Mouse (Mus musculus) layer of hippocampus, postnatal 36 days (tissue): ENCODE data around the gene Cpne5. TPM values are rescaled to one million over a fixed set of nuclear protein-coding genes. Genes with fewer than 3 reads are reported as not detected.

Experiments
- DNase-seq, 2 experiments: peaks; one replicate each; pipeline ENCODE4 v3.0.0; 2022
- total RNA-seq, 2 experiments: library from RNA; stranded (reverse); gene quantifications; 2 replicates each; pipeline ENCODE4 v1.2.3; 2021

Gene Cpne5
- total RNA-seq, 2 experiments from 2014 or later, result 30.4 to 31.7 TPM

DNA sequence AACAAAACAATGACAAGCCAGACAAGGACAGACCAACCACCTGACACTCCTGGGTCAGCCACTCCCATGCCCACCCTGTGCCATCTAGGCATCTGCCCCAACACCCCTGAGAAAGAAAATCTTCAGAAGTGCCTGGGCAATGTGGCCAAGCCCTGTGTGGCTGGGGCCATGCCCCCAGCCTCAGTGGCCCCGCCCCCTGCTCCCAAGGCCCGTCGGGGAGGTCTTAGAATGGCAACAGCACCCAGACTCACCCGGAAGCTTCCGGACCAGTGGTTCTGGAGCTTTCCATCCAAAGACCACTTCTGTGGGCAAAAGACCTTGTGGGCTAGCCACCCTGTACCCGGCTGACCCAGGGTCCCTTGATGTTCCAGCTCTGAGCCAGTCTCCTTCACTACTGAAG, 35.4 kb downstream of the Cpne5 start:
- DNase-seq, result no peak

DNA sequence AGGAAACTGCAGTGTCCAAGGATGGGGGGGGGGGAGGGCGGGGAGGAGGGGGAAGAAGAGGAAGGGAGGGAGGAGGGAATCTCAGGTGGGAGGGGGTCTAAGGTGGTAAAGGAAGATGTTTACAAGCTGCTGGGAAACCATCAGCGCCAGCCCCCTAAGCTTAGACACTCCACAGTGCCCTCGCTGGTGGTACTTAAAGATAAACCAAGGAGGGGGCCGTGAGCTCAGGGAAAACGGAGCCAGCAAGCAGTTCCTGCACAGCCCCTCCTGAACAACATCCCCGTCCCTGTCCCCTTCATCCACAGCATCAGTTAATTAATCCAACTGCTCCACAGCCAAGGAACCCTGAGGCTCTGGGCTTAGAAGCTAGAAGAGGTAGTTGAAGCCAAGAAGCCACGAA, 38.1 kb downstream of the Cpne5 start:
- DNase-seq, result no peak

DNA sequence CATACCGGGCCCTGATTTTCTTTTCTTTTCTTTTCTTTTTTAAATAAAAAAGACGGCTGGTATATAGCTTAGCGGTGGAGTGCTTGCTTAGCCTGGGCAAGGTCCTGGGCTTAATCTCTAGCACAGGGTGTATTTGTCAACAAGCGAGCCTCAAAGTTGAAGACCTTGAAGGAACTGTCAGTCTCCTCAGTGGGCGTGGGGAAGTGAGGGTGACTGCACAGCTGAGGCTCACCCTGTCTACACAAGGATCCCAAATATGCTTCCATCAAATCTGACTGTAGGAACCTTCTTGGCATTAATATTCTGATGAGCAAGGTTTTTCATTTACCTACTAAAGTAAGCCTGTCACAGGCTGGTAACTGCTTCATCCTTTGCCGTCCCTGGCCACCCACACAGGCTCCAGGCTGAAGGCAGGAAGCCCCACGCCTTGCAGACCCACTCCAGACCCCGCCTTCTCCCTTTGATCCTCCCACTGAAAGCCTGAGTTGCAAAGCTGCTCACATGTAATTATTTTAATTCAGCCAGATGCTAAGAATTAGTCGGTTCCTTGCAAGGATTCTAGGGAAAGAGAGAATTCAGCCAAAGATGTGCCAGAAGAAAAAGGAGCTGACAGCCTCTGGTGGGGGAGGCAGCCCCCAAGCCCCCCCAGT, 38.7 kb downstream of the Cpne5 start:
- DNase-seq, result peak; percentile 17 to 25

DNA sequence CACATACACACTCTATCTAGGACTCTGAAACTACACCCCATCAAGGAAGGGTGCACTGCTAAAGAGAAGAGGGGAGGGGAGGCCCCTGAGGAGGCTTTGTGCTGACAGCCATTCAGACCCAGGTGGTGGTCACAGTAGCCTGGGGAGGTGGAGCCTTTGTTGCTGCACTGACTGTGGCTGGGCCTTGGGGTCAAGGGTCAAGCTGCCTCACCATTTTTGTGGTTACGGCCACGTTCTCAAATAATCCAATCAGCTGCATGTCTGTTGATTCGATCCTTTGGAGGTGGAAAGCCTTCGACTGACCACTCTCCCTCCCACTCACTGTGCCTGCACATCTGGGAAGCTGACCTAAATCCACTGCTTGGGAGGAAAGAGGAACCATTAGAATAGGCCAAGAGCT, 42.4 kb downstream of the Cpne5 start:
- no peak for DNase-seq

DNA sequence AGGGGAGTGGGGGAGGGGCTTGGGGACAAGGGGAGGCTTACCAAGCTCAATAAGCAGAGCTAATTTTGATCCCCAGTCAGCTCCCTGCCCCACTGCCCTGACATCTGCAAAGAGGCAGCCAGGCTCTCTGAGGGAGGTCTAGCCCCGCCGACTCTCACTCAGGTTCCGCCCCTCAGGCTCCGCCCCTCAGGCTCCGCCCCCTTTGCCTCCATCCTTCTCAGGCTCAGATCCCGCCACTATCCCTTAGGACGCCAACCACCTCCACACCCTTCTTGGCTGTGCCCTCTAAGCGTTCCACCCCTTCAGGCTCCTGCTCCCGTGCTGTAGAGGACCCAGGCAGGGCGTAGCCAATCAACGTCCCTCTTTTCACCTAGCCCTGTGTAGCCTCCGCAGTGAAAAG, 49.0 kb downstream of the Cpne5 start:
- DNase-seq, result no peak

DNA sequence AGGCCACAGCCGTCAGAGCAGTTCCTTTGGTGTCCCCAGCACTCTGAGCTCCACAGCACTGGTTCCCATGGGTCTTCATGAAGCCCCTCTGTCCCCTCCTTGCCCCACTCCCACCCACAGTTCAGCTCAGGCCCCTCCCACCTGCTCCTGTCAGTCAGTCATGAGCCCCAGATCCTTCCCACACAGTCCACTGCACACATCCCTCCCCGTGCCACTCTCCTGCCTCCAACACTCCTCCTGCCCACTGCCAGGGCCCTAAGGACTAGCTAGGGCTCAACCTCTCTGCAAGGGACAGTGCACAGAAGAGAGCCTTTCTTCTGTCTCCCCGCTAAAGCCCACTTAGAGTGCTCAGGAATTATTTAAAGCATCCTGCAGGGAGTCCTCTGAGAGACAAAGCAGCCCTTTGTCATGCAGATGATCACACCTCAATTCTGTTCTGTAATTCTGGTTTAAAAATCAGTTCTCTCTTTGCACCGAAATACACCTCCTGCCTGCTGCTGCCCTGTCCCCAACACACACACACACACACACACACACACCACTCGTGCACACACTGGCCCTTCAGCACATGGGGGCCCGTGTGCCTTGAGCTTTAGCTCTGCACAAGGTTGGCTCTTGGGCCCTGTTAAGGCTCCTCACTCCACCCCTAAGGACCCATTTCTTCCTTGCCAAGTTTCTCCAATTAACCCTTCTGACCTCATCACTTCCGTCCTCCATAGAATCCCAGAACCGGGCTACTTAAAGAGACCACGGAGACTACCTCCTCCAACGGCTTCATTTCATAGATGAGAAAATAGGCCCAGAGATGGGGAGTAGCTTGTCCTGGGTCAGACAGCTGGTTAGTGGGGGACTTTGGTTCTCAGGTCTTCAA, 50.7 kb downstream of the Cpne5 start:
- no peak for DNase-seq

DNA sequence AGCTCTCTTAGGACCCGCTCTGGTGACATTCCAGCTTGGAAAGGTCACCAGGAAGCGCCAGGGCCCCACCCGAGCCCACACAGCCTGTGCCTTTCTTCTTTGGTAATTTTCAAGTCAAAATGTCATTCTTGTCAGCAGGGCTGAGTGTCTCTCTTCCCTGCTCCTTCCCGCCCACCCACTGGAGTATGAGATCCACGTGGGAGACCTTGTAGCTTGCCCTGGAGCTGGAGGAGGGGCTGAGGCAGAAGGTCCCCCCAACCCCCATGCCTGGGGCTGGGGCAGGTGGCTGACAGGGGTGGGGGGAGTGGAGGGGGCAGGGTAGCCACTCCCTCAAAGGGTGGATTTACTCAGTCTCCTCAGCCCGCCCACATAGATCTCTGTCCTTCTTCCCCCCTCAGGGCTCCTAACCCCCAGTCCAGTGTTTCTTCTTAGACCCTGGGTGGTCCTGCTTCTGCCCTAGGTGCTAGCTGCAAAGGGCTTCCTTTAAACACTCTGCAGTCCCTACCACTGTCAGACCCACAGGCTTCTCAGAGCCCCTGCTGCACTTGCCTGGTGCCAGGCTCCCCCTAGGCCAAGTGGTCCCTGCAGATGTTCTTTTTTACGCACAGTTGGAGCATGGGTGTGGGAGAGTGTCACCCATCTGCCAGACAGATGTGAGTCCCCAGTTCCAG, 52.5 kb downstream of the Cpne5 start:
- DNase-seq, result no peak

DNA sequence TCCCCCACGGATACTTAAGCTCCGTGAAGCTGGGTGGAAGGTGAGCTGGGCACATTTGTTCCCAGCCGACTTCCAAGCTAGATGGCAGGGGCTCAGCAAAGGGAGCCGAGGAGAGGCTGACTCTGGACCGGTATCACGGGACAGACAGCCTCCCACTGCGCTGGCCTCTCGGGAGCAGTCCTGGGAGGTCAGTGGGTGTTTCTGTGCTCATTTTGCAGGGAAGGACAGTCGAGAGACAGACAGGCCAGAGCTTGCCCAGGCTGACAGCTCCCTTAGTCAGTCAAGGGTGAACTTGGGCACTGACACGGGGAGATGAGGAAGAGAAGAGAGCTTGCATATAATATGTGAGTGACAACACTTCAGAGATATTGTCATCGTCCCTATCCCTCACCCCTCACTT, 54.8 kb downstream of the Cpne5 start:
- DNase-seq, result no peak

DNA sequence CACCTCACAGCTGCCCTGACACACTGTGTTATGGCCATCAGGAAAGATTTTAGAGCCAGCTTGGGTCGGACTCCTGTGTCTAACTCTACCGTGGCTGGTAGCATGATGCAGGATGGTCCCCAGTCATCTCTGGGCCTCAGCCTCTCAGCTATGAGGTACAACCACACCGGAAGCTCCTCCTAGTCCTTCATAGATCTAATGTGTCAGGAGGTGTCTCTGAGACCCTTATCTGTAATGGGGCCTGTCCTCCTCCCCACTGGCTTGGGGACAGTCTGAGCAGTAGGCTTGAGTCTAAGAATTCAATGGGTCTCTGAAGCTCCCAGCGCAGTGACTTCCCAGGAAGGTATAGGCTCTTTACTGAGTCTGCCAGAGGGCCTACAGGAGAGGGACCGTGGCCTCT, 56.2 kb downstream of the Cpne5 start:
- no peak for DNase-seq

DNA sequence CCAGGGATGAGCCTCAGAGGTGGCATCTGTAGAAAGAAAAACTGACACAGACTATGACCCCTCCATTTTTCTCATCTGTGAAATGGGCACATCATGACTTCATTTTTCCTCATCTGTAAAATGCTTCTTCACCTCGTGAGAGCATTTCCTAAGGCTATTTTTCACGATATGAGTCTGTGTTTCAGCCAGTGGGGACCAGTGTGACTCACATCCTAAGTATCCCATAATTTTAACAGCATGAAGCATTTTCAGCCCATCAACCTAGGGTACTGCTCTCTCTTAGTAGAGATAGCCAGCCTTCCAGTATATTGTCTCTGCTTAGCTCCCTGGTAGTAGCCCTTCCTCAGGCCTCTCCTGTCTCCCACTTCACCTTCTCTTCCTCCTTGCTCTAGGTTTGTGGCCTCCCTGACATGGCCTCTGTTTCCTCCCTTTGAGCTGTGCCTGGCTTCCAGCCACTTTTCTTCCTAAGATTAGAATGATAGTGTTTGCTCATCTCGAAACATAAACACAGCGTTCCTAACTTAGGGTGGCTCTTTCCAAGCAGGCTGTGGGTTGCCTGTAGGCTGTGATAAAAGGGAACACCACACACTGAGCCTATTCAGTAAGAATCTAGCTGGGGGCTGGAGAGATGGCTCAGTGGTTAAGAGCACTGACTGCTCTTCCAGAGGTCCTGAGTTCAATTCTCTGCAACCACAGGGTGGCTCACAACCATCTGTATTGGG, 57.4 kb downstream of the Cpne5 start:
- no peak for DNase-seq

DNA sequence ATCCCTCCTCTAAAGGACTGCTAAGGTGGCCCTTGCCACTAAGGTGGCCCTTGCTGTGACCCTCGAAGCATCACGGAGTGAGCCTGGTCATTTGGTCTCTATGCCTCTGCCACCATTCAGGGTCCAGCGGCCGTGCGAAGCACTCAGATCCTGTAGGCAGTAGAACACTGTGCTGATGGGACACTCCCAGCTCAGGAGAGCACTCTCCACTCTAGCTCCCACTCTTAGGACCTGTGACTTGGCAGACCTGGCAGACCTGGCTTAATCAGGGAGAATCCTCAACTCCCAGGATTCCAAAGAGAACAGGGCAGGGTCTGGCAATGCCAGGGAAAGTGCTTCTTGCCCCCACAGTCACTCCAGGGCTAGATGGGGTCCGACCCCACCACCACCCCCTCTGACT, 58.0 kb downstream of the Cpne5 start:
- no peak for DNase-seq

DNA sequence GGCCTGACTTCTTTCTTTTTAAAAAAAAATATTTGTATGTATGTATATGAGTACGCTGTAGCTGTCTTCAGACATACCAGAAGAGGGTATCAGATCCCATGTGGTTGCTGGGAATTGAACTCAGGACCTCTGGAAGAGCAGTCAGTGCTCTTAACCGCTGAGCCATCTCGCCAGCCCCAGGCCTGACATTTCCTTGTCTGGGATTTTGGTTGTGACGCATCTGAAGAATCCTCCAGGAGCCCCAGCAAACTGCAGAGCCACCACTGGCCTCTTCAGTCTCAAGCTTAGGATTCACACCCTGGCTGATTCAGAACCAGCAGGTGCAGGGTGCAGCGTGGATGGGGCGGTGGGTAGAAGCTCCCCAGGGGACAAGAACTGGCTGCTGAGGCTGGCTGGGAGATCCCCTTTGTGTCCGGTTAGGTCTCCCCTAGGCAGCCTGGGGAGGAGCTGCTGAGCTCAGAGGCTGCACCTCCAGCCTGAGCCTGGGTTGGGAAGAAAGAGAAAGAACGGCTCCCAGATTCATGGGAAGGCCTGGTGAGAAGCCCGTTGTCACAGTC, 59.4 kb downstream of the Cpne5 start:
- DNase-seq, result no peak

DNA sequence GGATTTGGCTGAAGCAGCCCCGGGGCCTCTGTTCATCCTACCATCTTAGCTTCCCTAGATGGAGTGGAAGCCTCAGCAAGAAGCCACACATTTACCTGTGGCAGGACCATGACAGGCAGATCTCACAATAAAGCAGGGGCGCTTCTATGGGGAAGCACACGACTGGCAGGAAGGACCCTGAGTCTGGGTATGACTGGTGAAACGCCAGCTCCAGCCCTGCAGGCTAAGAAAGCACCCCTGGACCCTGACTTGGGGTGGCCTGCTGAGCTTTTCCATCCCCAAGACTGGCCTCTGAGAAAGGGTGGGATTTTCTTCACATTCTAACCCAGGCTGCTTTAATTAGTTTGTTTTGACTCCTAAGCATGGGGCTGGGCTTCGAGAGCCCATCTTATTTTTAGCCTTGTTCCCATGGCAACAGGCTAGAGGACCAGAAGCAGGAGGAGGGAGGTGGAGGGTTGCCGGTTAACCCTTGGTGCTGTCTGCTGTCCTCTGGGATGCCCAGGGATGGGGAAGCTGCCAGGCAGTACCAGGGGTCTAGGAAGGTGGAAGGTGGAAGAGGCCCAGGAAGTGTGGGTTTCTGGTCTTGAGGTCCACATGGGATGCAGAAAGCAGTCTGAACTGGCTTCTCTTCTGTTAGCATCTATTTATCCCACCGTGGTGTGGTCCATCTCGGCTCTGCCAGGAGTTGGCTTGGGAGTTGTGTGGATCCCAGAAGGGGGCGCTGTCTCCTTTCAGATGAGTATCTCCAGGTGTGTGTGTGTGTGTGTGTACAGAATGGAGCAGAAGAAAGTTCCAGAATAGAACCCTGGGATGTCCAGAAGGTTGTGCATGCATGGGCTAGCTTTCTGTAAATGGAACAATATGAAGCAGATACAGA, 61.3 kb downstream of the Cpne5 start:
- DNase-seq, result peak; percentile 52 to 61

DNA sequence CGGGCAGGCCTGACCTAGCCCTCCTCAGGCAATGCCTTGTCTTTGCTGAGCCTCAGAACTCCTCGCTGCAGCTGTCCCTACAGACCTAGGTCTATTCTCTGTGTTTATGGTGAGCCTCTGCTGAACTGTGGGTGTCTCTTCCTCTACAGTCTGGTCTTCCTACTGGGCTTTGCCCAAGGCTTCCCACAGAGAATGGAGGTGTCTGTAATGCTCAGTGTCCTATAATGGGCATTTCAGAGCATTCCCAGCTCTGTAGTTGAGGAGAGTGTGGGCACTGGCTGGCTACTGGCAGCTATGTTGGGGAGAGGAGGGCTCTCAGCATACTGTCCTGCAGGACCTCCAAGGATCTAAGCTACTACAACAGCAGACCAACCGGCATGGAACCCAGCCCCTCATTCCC, 62.3 kb downstream of the Cpne5 start:
- no peak for DNase-seq

DNA sequence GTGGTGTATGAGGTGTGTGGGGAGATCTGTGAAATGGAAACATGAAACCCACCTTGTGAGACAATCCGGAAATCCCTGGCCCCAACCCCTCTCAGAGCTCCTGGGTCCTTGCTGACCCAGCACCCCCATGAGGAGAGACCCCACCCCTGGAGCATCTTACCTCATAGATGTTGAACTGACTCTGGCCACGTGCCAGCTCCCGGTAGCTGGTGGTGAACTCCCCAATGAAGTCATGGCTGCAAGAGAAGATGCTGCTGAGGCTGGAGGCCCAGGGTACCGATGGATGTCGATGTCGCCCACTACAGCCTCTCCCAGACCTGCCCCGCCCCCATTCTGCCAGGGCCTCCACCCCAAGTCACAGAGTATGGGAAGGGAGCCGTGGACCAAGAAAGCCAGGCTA, 64.8 kb downstream of the Cpne5 start:
- DNase-seq, result no peak

DNA sequence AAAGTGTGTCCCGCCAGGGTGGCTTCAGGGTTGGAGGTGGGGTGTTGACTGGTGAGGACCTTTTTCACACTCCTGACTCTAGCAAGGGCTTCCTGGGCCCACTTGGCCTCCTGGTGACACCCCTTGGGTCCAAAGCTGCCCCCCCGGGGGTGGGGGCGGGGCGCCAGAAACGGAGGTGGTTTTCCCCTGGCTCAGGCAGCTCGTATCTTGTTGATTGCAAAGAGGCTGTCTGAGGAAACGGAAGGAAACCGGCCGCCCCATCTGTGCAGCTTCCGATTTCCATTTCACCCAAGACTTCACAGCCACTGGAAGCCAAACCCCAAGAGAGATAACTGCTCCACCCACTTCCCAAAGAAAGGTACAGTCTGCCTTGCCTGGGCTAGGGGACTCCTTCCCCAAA, 65.9 kb downstream of the Cpne5 start:
- DNase-seq, result no peak

DNA sequence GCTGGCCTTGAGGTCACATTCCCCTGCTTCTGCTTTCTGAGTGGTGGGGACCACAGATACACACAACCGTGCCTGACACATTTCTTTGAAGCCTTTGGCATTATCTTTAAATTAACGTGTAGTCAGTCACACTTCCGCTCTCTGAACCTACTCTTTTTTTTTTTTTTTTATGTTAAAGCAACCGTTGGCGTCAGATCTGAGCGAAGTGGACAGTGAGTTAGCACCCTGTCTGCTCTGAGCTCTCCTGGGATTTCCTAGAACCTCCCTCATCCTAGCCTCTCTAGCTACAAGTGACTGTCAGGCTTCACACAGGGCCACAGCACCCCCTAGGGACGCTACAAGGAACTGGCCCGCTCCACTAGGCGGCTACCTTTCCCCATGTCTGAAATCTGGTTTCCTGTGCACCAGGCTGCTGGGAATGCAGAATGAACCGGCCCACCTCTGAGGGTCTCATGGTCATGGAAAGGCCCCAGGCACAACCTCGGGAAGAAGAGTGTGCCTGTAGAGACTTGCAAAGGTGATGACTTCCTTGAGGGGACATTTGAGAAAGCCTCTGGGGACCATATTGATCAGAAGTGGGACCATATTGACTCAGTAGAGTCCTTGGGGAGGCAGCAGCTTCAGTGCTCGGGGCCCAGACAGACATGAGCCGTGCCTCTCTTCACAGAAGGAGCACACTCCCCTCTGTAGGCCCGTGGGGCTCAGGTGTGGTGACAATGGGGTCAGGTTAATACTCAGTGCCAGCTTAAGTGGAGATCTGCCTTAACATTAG, 66.8 kb downstream of the Cpne5 start:
- DNase-seq, result peak; percentile 79 to 83

DNA sequence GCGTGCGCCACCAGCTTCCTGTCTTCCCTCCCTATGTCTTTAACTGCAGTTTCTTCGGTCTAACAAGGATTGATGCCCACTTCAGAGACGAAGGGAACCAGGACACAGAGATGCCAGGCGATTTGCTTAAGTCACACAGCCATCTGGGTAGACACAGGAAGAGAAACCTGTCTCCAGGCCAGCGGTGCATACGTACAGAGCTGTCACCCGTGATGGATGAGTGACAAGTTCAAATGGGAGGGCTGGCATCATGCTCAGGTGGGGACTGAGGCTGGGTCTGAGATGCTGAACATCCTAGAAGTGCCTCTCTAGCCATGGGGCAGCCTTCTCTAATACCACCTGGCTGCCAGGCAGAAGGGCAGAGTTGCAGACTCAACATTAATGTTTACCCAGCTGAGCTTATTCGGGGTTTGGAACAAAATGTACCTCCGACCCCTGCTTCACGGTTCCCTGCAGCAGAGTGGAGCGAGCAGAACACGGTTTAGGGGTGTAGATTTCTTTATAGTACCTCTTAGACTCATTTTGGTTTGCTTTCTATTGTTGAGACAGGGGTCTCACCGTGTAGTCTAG, 67.5 kb downstream of the Cpne5 start:
- no peak for DNase-seq

DNA sequence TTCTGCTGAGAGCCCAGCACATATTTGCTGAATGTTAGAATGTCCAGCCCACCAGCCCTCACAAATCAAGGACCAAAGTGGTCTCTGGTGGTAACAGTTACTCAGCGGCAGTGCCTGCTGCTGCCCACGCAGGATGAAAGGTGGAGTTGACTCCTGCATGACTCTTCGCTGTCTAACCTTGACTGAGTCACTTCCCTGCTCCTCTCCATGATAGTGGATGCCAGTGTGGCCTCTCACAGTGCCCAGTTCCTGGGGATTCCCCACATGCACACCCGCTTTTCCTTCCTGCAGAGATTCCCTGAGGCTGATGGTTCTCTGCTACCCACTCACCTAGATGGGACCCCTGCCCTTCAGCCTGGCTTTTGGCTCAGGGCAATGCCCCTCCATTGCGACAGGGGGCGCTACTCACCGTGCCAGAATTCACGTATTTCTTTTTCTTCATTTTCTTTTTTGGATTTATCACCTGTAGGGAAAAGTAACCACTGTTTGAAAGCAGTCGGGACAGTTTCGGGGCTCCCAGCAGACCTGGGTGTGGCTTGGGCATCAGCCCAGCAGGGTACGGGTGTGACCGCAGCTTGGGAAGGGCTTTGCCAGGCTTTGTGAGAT, 68.9 kb downstream of the Cpne5 start:
- DNase-seq, result no peak

DNA sequence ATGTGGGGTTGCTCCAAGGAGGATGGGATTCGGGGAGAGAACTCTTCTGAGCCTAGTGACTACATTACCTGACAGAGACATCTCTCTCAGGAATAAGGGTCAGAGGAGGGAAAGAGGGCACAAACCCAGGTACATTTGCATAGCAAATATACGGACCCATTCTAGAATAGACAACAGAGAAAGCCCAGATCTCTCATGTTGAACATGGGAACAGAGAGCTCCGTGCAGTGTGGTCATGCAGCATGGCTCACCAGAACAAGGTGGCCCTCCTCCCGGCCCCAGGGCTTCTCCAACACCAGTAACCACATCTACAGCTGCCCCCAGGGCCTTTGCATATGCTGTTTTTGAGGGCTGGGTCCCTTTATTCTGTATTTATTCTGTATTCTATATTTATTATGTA, 69.5 kb downstream of the Cpne5 start:
- DNase-seq, result no peak
